Mouse (Mus musculus) layer of hippocampus, adult 9-11 months (tissue): ENCODE measurements around the gene Ppp1r27.

Experiments used
- DNase-seq: peaks from one replicate; pipeline ENCODE4 v3.0.0; 2022

The Ppp1r27 gene

DNA sequence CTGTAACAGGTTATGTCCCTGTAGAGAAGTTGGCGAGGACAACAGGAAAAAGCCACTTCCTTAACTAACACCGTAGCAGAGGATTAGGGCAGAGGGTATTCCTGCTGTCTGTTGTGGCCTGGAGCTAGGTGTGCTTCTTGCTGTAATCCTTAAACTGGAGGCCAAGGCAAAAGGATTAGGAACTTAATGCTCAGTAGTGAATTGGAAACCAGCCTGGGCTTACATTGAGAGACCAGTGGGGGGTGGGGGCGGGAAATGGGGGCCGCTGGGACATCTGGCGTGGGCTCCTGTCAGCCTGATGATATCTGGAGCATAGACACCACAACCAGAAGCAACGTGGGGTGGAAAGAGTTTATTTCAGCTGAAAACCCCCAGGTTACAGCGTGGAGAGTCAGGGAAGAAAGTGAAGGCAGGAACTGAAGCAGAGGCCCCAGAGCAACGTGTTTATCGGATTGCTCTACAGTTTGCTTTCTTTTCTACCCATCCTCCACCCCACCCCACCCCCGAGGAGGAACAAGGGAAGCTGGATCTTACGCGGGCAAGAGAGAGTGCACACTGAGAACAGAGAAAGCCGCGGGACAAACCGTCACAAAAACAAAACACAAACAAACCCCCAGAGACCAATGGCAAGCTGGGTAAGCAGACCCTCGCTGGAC lies 40.4 kb downstream of the Ppp1r27 start:
- no peak for DNase-seq

DNA sequence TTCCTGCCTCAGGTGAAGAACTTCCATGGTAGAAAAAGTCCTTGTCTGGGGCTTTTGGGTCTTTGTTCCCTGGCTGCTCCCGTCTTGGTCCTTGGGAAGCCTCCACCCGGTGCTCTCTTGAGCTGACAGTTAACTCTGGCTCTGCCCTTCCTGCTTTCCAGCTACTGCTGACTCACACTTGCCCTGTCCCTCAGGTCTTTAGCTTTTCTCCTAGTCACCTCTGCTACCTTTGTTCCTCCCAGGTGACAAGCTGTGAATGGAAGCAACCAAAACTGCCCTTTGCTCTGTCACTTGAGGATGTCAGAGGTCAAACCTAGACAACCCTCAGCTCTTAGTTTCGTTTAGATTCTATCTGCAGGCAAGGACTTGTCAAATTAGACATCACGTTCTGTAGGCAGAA lies 41.0 kb downstream of the Ppp1r27 start:
- no peak for DNase-seq

DNA sequence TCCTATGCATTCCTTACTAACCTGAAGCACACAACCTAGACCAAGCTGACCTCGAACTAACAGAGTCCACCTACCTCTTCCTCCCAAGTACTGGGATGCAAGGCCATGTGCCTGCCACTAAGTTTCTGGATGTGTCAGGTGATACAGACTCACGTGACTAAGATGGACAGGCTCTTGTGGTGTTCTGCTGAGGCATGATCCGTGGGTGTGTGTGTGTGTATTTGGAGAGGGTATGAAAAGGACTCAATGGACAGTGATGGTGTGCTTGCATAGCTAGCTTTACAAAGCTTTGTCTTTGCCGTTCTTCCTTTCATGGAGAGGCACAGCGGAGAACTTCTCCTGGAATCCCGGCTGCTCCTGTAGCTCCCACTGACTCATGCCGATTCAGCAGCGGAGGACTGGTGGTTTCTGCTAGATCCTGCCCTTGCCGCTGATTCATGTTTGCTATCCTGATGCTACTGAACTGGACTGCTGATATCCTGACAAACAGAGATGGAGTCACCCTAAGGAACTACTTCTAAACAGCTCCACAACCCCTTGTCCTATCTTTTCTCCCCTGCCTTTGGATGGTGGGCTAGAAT lies 42.6 kb downstream of the Ppp1r27 start:
- no peak for DNase-seq

DNA sequence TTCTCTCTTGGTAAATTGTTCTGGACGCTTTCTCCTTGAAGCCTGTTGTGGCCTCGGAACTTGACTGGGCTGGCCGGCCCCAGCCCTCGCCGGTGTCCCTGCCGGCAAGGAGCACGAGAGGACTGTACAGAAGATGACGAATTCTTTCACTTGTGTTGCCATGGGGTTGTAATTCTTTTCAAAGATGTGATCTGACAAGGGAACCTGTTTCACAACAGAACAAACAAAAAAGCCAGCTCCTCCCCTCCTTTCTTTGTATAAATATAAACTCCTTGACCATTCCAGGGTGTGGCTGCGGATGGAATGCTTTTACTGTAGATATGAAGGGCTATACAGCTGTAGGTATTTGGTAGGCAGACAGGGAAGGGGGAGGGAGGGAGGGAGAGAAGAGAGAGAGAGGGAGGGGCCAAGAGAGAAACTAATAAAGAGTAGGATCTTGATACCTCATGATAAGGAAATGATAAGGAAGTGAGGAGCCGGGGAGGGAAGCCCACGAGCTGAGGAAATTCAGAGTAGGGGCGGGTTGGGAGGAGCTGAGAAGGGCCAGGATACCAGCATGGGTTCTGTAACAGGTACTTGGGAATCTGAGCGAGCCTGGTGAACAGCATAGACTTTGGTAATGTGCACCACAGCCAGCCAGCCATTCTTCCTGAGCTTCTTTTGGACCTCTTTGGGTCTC lies 43.2 kb downstream of the Ppp1r27 start:
- DNase-seq, result no peak

DNA sequence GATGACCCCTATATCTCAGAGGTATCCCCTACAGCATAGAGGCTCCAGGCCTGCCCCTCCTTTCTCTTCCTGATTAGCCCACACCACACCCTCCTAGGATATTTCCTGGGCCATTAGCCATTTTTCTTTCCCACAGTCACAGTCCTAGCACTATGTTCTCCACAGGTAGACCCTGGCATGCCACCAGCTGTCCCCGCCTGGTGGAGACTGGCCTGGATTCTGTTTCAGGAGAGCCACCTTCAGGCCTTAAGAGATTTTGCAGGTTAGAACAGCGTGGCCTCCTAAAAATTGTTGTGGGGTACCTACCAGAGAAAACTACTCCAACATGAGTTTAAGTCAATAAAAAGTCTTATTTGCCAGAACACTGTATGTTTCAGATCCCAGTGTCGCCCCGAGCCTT lies 44.0 kb downstream of the Ppp1r27 start:
- DNase-seq, result no peak

DNA sequence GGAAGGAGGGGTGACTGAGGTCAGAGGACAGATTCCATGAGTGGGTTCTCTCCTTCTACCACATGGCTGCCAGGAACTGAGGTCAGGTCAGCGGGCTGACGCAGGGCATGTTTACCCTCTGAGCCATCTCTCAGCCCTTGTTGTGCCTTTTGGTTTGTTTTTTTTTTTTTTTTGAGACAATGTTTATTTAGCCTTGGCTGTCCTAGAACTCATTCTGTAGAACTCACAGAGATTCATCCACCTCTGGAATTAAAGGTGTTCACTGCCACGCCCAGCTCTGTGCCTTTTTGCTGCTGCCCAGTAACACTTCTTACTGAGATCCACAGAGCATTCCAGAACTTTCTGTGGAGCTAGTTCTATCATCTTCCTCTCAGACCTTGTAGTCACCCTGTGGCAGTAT lies 45.3 kb downstream of the Ppp1r27 start:
- no peak for DNase-seq

DNA sequence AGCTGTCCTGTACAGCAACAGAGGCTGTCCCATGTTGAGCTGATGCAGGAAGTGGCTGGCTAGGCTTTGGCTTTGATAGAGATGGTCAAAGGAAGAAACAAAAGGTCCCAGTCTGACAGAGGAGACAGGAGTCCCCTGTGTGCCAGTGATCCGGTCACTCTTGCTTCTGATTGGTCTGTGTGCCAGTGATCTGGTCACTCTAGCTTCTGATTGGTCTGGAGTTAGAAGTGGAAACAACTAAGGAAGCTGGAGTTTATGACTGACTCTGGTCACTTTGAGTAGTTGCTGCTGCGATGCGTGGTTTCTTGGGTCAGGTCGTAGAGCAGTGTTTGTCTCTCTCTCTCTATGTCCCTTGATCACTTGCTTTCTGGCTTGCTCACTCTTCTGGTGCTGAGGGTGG lies 49.2 kb downstream of the Ppp1r27 start:
- DNase-seq, result no peak

DNA sequence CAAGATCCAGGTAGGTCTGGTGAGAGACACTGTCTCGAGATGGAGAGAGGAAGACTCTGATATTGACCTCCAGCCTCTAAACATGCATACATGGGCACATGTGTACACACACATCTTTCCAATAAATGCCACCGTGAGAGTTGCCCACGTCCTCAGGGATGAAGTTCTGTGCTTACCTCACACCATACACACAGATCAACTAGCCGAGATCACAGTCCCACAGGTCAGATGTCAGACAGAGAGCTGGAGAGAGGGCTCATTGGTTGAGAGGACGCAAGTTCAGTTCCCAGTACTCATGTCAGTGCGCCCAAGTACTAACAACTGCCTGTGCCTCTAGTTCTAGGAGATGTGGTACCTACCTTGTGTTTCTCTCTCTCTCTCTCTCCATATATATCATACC lies 49.9 kb downstream of the Ppp1r27 start:
- no peak for DNase-seq

DNA sequence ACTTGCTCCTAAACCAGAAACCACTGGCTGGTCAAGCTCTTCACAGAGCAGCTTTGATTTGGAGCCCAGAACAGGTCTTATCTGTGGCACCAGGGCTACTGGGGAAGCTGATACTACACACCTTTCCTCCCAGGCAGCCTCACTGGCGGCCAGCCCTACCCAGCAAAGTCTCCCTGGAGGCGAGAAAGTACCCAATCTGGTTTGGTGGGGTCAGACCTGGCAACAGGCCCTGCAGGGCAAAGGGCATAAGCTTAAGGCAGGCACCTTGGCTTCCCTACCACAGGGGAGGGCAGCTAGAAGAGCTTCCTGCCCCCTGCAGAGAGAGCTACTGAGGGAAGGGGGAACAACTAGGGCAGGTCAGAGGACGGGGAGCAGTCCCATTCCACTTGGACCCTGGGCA lies 50.6 kb downstream of the Ppp1r27 start:
- DNase-seq, result no peak
